ENCODE assay signal across 21 mouse cellular contexts in genomic region chr7:66184026-66184425, GRCm38 (mm10).
A peak's percentile ranks its signal among the peaks of the same experiment; 100 is the strongest.
DNase-seq lines count a peak whose midpoint lies in the region; ATAC-seq and TF ChIP-seq lines count a peak whose summit lies in the region.
"Had no signal": no experiment of that assay in that cellular context is flagged by ENCODE, and none has a peak within 500 bp of the region (broad histone marks: within the 10 kb centered on the region; RNA-seq: fewer than 3 reads in every experiment).

No protein-coding gene starts in this region.

- DNase-seq in heart, embryonic 10.5 days (ENCODE audit: low spot score) = peak; percentile 74
- DNase-seq in heart, postnatal 36 days = no peak
- DNase-seq in lung, embryonic 14.5 days = no peak
- no peak for DNase-seq in lung, postnatal 10 days
- peak; percentile 11 for DNase-seq in 416B (ENCODE audit: low read depth)
- DNase-seq in induced T-regulatory cell, adult 2 months (ENCODE audit: low read depth) = peak; percentile 47
- no peak for DNase-seq in ovary, postnatal 14 days (ENCODE audit: low spot score)
- DNase-seq: adrenal gland, adult 8-10 months; adrenal gland, postnatal 25 days; cerebellum, adult 18-20 months; cerebellum, adult 9-10 months; cerebellum, postnatal 14 days; gastrocnemius, postnatal 36 days; heart, postnatal 14 days had no signal

- H3K9ac ChIP-seq in lung, embryonic 14.5 days = no peak overlapping the region
- H3K9ac ChIP-seq: heart, embryonic 13.5 days; hindbrain, embryonic 12.5 days; hindbrain, embryonic 15.5 days had no signal

- no peaks in the 10 kb centered on the region for H3K9me3 ChIP-seq in heart, embryonic 10.5 days
- no peaks in the 10 kb centered on the region for H3K9me3 ChIP-seq in lung, embryonic 14.5 days (ENCODE audit: low read depth, low read length)
- H3K9me3 ChIP-seq: forebrain, embryonic 10.5 days; hindbrain, embryonic 12.5 days; hindbrain, embryonic 15.5 days had no signal

- no peaks in the 10 kb centered on the region for H3K27me3 ChIP-seq in heart, embryonic 10.5 days (ENCODE audit: insufficient read depth, poor library complexity, severe bottlenecking)
- no peaks in the 10 kb centered on the region for H3K27me3 ChIP-seq in lung, embryonic 14.5 days (ENCODE audit: insufficient read depth, low read length)
- H3K27me3 ChIP-seq: heart, embryonic 13.5 days; hindbrain, embryonic 12.5 days; hindbrain, embryonic 15.5 days had no signal

- H3K27ac ChIP-seq in heart, embryonic 10.5 days = no peak overlapping the region
- H3K27ac ChIP-seq in lung, embryonic 14.5 days (ENCODE audit: low read depth) = 0 out of 2 replicates have a peak overlapping the region, but pooled peaks have one; percentile 50
- H3K27ac ChIP-seq: forebrain, embryonic 10.5 days; heart, embryonic 13.5 days; hindbrain, embryonic 12.5 days; hindbrain, embryonic 15.5 days had no signal

- no peak overlapping the region for H3K4me3 ChIP-seq in heart, embryonic 10.5 days
- H3K4me3 ChIP-seq in lung, embryonic 14.5 days (ENCODE audit: low read depth, low read length) = no peak overlapping the region
- H3K4me3 ChIP-seq: forebrain, embryonic 10.5 days; heart, embryonic 13.5 days; hindbrain, embryonic 12.5 days; hindbrain, embryonic 15.5 days had no signal

- H3K36me3 ChIP-seq in heart, embryonic 10.5 days = no peaks in the 10 kb centered on the region
- no peaks in the 10 kb centered on the region for H3K36me3 ChIP-seq in lung, embryonic 14.5 days (ENCODE audit: insufficient read depth)
- H3K36me3 ChIP-seq: forebrain, embryonic 10.5 days; heart, embryonic 13.5 days; hindbrain, embryonic 12.5 days; hindbrain, embryonic 15.5 days had no signal

- TF ChIP-seq CTCF in lung, embryonic 14.5 days (IDR thresholded peaks at IDR 0.05; ENCODE audit: low read depth) = no peak

- no peak for ATAC-seq in lung, embryonic 14.5 days (ENCODE audit: insufficient read depth)
- ATAC-seq in cerebellum, adult (ENCODE audit: insufficient number of reproducible peaks, low FRiP score, low TSS enrichment) = no peak
- ATAC-seq: activated CD4-positive, CD25-positive, alpha-beta regulatory T cell, adult 4 months; forebrain, embryonic 14.5 days had no signal

- intact Hi-C loops in heart, postnatal 36 days (cut with DNase I) = no loop called here

- H3K4me2 ChIP-seq in lung, embryonic 14.5 days = no peak overlapping the region
- H3K4me2 ChIP-seq: heart, embryonic 13.5 days; hindbrain, embryonic 12.5 days; hindbrain, embryonic 15.5 days had no signal

- H3K4me1 ChIP-seq in heart, embryonic 10.5 days = peaks cover 28% of the 10 kb centered on the region
- H3K4me1 ChIP-seq in lung, embryonic 14.5 days (ENCODE audit: insufficient read depth) = peaks cover 4% of the 10 kb centered on the region; the same call in 1 of the 2 replicates
- H3K4me1 ChIP-seq: hindbrain, embryonic 15.5 days had no signal

- WGBS in heart, embryonic 10.5 days = 86% methylated on average over 4 of the region's 4 CpGs
- 70% methylated on average over 4 of the region's 4 CpGs for WGBS in lung, embryonic 14.5 days

Comparison
In these comparisons a context has a peak if more than half of its experiments do, and no peak if none do; other contexts are left out.
1. DNase-seq: peak in heart, embryonic 10.5 days (single experiment), 416B (single experiment) and induced T-regulatory cell, adult 2 months (single experiment); none in heart, postnatal 36 days (0 of 2), lung, embryonic 14.5 days (single experiment), lung, postnatal 10 days (single experiment) and ovary, postnatal 14 days (single experiment).